Mouse (Mus musculus) CD8-positive naive resting alpha-beta T cell, adult 57 days (primary cell): ENCODE measurements around the gene Csnk2b. TPM values are rescaled to one million over a fixed set of nuclear protein-coding genes. Genes with fewer than 3 reads are reported as not detected.

Experiments
- total RNA-seq: library from RNA; stranded (reverse); gene quantifications from one replicate; pipeline ENCODE4 v1.2.4, GENCODE M21; 2023

Csnk2b gene
- total RNA-seq = 143 TPM

GRCm38 (mm10) chr17:35121871-35122303 is at the start of gene Csnk2b:
Gene Csnk2b, minus strand, starts transcription at chr17:35122053.

GRCm38 (mm10) chr17:35164568-35165450 is 43.0 kb upstream of the Csnk2b start, which contains the start of gene Prrc2a:
Gene Prrc2a, minus strand, starts transcription at chr17:35164897.

GRCm38 (mm10) chr17:35134801-35135590 is 13.1 kb upstream of the Csnk2b start, which contains the start of gene Bag6:
Gene Bag6, plus strand, starts transcription at chr17:35135178.

GRCm38 (mm10) chr17:35131500-35132173 is 9.8 kb upstream of the Csnk2b start, which contains the start of gene Apom:
Gene Apom, minus strand, starts transcription at chr17:35132050.

GRCm38 (mm10) chr17:35126206-35126611 is 4.4 kb upstream of the Csnk2b start, which contains the start of gene D17H6S53E:
Gene D17H6S53E, plus strand, starts transcription at chr17:35126373.

GRCm38 (mm10) chr17:35121143-35121799 is 582 bp downstream of the Csnk2b start, which contains the start of gene Gpank1:
Gene Gpank1, plus strand, starts transcription at chr17:35121455.

GRCm38 (mm10) chr17:35115046-35116019 is 6.5 kb downstream of the Csnk2b start, which contains the start of gene Ly6g5b:
Gene Ly6g5b, minus strand, starts transcription at chr17:35115428.

GRCm38 (mm10) chr17:35108097-35108496 is 13.8 kb downstream of the Csnk2b start, which contains the start of gene Ly6g5c:
Gene Ly6g5c, plus strand, starts transcription at chr17:35108279.

GRCm38 (mm10) chr17:35088825-35089644 is 32.8 kb downstream of the Csnk2b start, which contains the start of gene Abhd16a:
Gene Abhd16a, plus strand, starts transcription at chr17:35089263.

GRCm38 (mm10) chr17:35085208-35085865 is 36.5 kb downstream of the Csnk2b start, which contains the start of gene Ly6g6f:
Gene Ly6g6f, minus strand, starts transcription at chr17:35085610.

GRCm38 (mm10) chr17:35077786-35078233 is 44.0 kb downstream of the Csnk2b start, which contains the start of gene Ly6g6d:
Gene Ly6g6d, minus strand, starts transcription at chr17:35078065.

GRCm38 (mm10) chr17:35076507-35077176 is 45.2 kb downstream of the Csnk2b start, which contains the start of gene Ly6g6e:
Gene Ly6g6e, plus strand, starts transcription at chr17:35076902.

Other genes with a start within 250 kb of the Csnk2b start
- gene Zbtb12, start 242.6 kb downstream of the Csnk2b start, total RNA-seq = 5.4 TPM
- not detected for gene Gm20547, start 240.0 kb downstream of the Csnk2b start, total RNA-seq
- 1.9 TPM for gene C2, start 223.8 kb downstream of the Csnk2b start, total RNA-seq
- 120 TPM for gene Ehmt2, start 223.6 kb downstream of the Csnk2b start, total RNA-seq
- not detected for gene Slc44a4, start 207.6 kb downstream of the Csnk2b start, total RNA-seq
- gene Neu1, start 190.8 kb downstream of the Csnk2b start, total RNA-seq = 55.1 TPM
- 83.6 TPM for gene Hspa1b, start 162.8 kb downstream of the Csnk2b start, total RNA-seq
- gene Gm20481, start 152.1 kb downstream of the Csnk2b start, total RNA-seq = not detected
- 42.1 TPM for gene Hspa1a, start 149.9 kb downstream of the Csnk2b start, total RNA-seq
- gene Hspa1l, start 149.3 kb downstream of the Csnk2b start, total RNA-seq = not detected
- gene Lsm2, start 140.2 kb downstream of the Csnk2b start, total RNA-seq = 27.1 TPM
- 98.2 TPM for gene Vars, start 121.1 kb downstream of the Csnk2b start, total RNA-seq
- 0.80 TPM for gene Vwa7, start 105.5 kb downstream of the Csnk2b start, total RNA-seq
- gene Sapcd1, start 94.0 kb downstream of the Csnk2b start, total RNA-seq = 0.70 TPM
- gene Msh5, start 75.3 kb downstream of the Csnk2b start, total RNA-seq = 2.9 TPM
- gene Clic1, start 72.1 kb downstream of the Csnk2b start, total RNA-seq = 149 TPM
- gene Ddah2, start 63.0 kb downstream of the Csnk2b start, total RNA-seq = 0.64 TPM
- not detected for gene Ly6g6c, start 56.7 kb downstream of the Csnk2b start, total RNA-seq
- not detected for gene Mpig6b, start 55.9 kb downstream of the Csnk2b start, total RNA-seq
- not detected for gene Ly6g6e, start 45.2 kb downstream of the Csnk2b start, total RNA-seq
- gene Ly6g6d, start 44.0 kb downstream of the Csnk2b start, total RNA-seq = not detected
- not detected for gene Ly6g6f, start 36.4 kb downstream of the Csnk2b start, total RNA-seq
- 70.2 TPM for gene Abhd16a, start 32.8 kb downstream of the Csnk2b start, total RNA-seq
- not detected for gene Ly6g5c, start 13.8 kb downstream of the Csnk2b start, total RNA-seq
- 0.61 TPM for gene Ly6g5b, start 6.6 kb downstream of the Csnk2b start, total RNA-seq
- 22.8 TPM for gene Gpank1, start 598 bp downstream of the Csnk2b start, total RNA-seq
- gene D17H6S53E, start 4.3 kb upstream of the Csnk2b start, total RNA-seq = 21.0 TPM
- not detected for gene Apom, start 10.0 kb upstream of the Csnk2b start, total RNA-seq
- gene Bag6, start 13.1 kb upstream of the Csnk2b start, total RNA-seq = 377 TPM
- gene Prrc2a, start 42.8 kb upstream of the Csnk2b start, total RNA-seq = 311 TPM
- gene Aif1, start 54.0 kb upstream of the Csnk2b start, total RNA-seq = 2.4 TPM
- 19.8 TPM for gene Lst1, start 66.4 kb upstream of the Csnk2b start, total RNA-seq
- 515 TPM for gene Ltb, start 72.4 kb upstream of the Csnk2b start, total RNA-seq
- gene Tnf, start 80.0 kb upstream of the Csnk2b start, total RNA-seq = 17.4 TPM
- 16.4 TPM for gene Lta, start 83.3 kb upstream of the Csnk2b start, total RNA-seq
- not detected for gene Gm16181, start 98.8 kb upstream of the Csnk2b start, total RNA-seq
- gene Atp6v1g2, start 111.6 kb upstream of the Csnk2b start, total RNA-seq = 2.9 TPM
- gene Nfkbil1, start 113.7 kb upstream of the Csnk2b start, total RNA-seq = 12.2 TPM
- 460 TPM for gene Ddx39b, start 119.7 kb upstream of the Csnk2b start, total RNA-seq
- 2,305 TPM for gene H2-D1, start 140.7 kb upstream of the Csnk2b start, total RNA-seq
- 16.9 TPM for gene H2-Q1, start 198.4 kb upstream of the Csnk2b start, total RNA-seq
- gene H2-Q2, start 220.2 kb upstream of the Csnk2b start, total RNA-seq = 10.5 TPM